Mouse (Mus musculus) CH12.LX (cell line): ENCODE measurements around the gene Plaur.

Source experiments
- CHD2 ChIP-seq: IDR thresholded peaks from 2 replicates; pipeline ENCODE4 v1.6.1; 2011; ENCODE audit warnings: low read length, improper control_type of control experiment
- CTCF ChIP-seq, 2 experiments: IDR thresholded peaks in 1 of 2; conservative IDR thresholded peaks in 1 of 2; 2 replicates each; pipeline ENCODE4 v1.5.1; 2011 to 2012; ENCODE audit warnings: low read depth in 2 of 2, low read length in 2 of 2, improper control_type of control experiment in 1 of 2, inconsistent platforms in 1 of 2, mild to moderate bottlenecking in 1 of 2, moderate library complexity in 1 of 2
- GABPA ChIP-seq: IDR thresholded peaks from 2 replicates; pipeline ENCODE4 v1.6.1; 2012; ENCODE audit warnings: low read depth, low read length, improper control_type of control experiment, inconsistent platforms; ENCODE audit not compliant: insufficient replicate concordance
- MYC ChIP-seq: IDR thresholded peaks from 2 replicates; pipeline ENCODE4 v1.6.1; 2011; ENCODE audit warnings: low read depth, mild to moderate bottlenecking, improper control_type of control experiment, low read length

GRCm38 (mm10) chr7:24478911-24479310 is 16.6 kb downstream of the Plaur start:
- TF ChIP-seq CHD2 (no peak), GABPA (no peak), CTCF (conservative IDR thresholded peaks at IDR 0.05 in 1 of 2, IDR thresholded peaks at IDR 0.05 in 1 of 2; ENCODE audit: low read depth in 2 of 2, low read length in 2 of 2) (no peak), MYC (no peak)
